Mouse (Mus musculus): ENCODE data around the gene Slc9b2.

DNA sequence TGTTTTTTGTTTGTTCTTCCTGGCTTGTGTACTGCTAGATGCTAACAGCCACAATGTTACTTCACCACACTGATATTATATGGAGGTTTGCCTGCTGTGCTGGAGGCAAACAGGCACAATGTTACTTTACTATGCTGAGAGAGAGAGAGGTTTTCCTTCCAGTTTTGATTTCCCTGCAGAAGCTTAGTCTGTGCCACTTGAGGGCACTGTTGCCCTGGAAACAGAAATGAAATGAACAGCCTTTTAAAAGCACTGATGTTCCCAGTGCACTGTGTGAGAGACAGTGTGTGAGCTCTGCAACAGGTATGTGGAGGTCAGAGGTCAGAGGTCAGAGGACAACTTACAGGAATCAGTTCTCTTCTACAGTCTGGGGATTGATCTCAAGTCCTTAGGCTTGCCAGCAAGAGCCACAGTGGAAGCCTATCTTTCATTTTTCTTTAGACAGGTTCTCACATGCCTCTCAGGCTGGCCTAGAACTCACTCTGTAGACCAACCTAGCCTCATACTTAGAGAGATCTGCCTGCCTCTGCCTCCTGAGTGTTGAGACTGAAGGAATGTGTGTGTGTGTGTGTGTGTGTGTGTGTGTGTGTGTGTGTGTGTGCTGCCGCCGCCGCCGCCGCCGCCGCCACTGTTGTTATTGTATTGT lies 17.1 kb upstream of the Slc9b2 start:
- TF ChIP-seq CTCF (IDR thresholded peaks at IDR 0.05; ENCODE audit: low read depth, low read length), result peak; percentile 63
- TF ChIP-seq POLR2A (IDR thresholded peaks at IDR 0.05; ENCODE audit: extremely low read depth, insufficient read depth, low read length), result no peak
